Mouse (Mus musculus): Measurements from ENCODE around the gene Tulp2.
"Not testable (repeated sequence)": the region's sequence is repeated elsewhere in the genome, so short reads cannot be mapped to it uniquely, and the experiment has no call there.

The Tulp2 gene

DNA sequence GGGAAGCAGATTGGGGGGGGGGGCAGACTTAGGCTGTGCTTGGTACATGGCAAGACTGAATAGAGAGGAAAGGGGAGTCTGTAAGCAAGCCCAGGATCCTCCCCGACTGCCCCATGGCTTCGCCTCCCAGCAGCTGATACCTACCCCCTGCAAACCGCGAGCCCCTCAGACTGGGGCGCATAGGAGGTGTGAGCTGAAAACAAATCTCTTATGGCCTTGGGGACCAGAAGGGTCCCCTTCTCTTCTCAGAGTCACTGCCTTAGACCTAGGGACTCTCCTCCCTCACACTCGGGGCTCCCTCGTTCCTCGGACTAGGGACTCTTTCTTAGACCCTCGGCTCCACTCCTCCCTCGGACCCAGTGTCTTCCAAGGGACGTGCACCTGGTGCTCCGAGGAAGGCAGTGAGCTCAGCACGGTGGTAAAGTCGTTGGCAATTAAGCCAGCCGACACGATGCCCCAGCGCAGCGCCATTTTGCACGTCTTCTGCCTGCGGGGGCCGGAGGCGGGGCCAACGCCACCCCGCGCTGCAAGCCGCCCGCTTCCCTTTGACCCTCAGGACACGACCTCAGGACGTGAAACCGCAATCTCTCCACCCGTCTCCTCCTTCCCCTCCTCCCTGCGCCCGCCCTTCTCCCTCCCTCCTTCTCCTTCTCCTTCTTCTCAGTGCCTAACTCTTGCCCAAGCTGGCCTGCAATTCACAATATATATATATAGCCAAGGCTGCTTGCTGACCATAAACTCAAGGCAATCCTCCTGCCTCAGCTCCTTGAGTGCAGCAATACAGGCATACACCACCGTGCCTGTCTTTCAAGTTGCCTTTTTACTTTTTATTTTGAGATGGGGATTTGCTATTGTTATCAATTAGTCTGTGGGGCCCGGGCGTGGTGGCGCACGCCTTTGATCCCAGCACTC is 6.9 kb downstream of the Tulp2 start, which contains the start of gene Dhdh:
Dhdh (minus strand) TSS at position 513 of the 912 bp plus-strand sequence.
- DNase-seq, result peak; percentile 71 to 81

- no peak for DNase-seq
Measured at GRCm38 (mm10) chr7:45489578-45489977, 7.9 kb downstream of the Tulp2 start.

DNA sequence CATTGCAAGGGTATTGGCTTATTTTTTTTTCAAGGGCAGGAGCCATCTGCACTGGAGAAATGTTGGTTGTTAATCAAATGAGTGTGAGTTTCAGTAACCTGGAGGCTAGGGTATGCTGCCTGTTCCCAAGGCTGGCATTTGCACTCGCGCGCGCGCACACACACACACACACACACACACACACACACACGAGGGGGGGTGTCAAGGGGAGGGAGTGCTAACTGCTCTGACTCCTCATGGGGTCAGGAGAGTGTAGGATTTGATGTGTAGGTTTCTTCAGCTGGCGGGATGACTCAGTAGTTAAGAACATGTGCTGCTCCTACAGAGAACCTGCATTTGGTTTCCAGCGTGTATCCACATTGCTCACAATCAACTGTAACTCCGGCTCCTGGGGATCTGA is 9.1 kb downstream of the Tulp2 start:
- DNase-seq, result peak in 1 of 2 experiments; percentile 55

- DNase-seq, result peak; percentile 53 to 66
Measured at GRCm38 (mm10) chr7:45491264-45491663, 9.6 kb downstream of the Tulp2 start.

DNA sequence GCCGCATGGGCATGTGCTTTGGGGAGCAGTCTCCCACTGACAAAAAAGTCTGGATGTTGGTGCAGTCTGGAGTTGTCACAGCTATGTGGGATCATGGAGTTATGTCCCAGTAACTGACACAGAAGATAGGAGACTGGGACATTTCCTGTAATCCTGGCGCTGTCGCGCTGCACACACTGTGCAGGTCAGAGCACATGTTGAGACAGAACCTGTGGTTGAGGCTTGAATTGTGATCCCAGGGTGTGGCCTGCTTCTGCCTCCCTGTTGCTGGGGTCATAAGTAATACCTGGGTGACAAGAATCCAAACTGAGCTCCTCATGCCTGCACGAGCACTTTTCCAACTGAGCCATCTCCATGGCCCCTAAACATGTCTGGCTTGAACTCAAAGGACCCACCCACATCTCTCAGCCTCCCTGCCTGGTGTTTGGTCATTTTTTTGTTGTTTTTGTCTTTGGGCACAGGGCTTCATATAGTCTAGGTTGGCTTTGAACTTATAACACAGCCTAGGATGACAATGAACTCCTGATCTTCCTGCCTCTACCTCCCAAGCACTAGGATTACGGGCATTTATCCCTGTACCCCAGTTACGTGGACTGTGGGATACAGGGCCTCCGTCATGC is 10.7 kb downstream of the Tulp2 start:
- no peak for DNase-seq

- DNase-seq, result no peak
Measured at GRCm38 (mm10) chr7:45492951-45493350, 11.3 kb downstream of the Tulp2 start.

DNA sequence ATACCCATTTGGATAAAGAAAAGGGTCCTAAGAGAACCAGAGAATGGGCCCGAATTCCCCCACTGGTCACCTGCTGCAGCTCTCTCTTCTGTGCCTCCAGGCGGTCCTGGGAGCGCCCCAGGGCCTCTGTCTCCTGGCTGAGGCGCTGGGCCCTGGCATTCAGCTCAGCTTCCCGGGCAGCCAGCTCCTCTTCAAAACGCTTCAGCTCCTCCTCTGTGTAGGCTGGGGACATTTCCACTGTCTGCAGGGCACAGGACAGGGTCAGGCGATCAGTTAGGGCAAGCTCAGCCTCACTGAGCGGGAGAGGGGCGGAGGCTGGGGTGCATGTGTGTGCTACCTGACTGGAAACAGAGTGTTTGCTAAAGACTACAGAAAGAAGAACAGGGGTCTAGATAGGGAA is 12.9 kb downstream of the Tulp2 start:
- no peak for DNase-seq

- no peak for DNase-seq
Measured at GRCm38 (mm10) chr7:45498427-45498826, 16.8 kb downstream of the Tulp2 start.

- DNase-seq, result peak in 1 of 2 experiments; percentile 43
Measured at GRCm38 (mm10) chr7:45507583-45507982, 25.9 kb downstream of the Tulp2 start.

GRCm38 (mm10) chr7:45508561-45508960 is 26.9 kb downstream of the Tulp2 start:
- no peak for DNase-seq

- peak in 1 of 2 experiments; percentile 39 for DNase-seq
Measured at GRCm38 (mm10) chr7:45509181-45509882, 27.7 kb downstream of the Tulp2 start.

DNA sequence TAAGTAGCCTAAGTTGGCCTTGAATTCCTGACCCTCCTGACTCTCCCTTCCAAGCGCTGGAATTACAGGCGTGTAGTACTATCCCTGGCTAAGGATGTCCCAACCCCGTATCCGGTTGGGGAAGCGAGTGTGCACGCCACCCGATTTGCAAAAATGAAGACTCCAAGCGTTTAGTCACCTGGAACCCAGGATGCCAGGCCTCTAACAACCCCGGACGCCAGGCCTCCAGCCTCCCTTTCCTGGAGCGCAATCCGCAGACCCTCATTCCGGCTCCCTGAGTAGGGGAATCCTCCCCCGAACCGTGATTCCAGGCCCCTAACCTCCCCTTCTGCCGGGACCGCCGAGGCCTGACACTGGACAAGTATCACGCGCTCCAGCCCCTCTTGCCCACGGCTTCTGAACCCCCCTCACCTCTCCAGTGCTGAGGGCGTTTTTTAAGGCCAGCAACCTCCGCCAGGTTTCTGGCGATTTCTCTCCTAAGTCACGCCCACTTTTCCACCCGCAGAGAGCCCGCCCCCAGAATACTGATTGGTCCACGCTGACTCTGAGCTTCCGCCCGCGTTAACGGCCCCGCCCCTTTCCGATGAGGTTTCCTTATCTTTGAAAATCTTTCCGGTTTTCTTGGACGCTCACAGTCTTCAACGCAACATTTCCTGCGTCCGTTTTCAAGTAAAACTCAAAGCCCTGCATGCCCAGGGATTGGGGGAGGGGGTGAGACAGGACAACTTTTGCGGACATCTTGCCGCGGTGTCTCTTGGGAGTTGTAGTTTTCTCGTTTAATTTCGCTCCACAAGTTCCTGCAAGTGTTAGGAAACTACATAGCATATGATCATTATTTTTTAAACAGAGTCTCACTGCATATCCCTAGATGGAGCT is 28.5 kb downstream of the Tulp2 start, which contains the start of gene Nucb1:
Nucb1 (minus strand) TSS at position 495 of the 876 bp plus-strand sequence.
- peak; percentile 93 to 96 for DNase-seq

GRCm38 (mm10) chr7:45514411-45514810 is 32.7 kb downstream of the Tulp2 start:
- DNase-seq, result no peak

GRCm38 (mm10) chr7:45515436-45515835 is 33.8 kb downstream of the Tulp2 start:
- peak in 1 of 2 experiments; percentile 26 for DNase-seq

DNA sequence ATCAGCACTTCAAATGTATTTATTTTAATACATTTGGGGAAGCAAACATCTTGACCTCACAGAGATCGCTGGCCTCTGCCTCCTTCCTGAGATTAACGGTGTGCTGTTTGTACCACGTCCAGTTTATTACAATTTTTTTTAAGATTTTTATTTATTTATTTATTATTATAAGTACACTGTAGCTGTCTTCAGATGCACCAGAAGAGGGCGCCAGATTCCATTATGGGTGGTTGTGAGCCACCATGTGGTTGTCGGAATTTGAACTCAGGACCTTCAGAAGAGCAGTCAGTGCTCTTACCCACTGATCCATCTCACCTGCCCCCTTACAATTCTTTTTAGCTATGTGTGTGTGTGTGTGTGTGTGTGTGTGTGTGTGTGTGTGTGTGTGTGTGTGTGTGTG is 35.2 kb downstream of the Tulp2 start:
- DNase-seq, result not testable (repeated sequence)

- no peak for DNase-seq
Measured at GRCm38 (mm10) chr7:45518618-45519017, 36.9 kb downstream of the Tulp2 start.

DNA sequence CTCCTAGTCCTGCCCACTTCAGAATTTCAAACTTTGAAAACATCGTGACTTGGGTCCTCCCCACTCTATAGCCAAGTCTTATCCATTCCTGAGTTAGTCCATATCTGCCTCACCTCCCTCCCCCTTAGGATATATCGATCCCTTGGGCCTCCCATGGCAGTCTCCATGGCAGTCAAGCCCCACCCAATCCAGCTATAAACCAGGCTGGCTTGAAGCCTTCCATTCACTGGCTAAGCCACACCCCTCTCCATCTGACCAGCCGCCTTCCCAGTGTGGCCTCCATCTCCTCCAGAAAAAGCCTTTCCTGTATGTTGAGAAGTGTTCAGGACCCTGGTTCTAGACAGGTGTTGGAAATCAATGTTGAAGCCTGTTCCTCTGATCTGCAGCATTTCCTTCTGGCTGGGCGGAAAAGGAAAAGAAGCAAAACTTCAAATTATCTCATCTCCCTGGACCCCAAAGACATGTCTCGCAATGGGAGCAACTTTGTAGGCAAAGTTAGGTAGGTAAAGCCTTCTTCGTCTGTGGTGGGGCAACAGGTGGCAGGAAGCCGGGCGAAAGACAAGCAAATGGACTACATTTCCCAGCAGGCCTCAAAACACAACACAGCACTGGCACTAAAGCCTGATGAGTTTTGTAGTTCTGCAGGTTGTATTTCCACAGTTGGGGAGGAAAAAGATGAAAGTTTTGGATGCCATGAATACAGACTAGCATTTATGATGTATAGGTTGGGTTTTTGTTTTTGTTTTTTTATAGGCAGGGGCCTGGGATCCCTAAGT is 37.9 kb downstream of the Tulp2 start:
- DNase-seq, result no peak

DNA sequence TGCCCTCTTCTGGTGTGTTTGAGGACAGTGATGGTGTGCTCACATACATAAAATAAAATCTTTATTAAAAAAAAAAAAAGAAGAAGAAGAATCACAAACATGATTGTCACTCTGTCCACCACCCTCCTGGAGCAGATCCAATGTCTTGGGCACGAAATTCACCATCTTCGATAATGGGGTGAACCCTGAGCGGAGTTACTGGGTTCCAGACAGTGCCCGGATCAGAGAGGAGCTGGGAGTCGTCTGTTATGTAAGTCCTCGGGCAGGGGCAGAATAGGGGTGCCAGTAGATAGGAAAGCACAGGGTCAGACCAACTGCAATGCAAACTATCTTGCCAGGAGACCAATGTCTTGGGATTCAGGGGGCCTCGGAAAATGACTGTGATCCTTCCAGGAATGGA is 38.9 kb downstream of the Tulp2 start:
- DNase-seq, result no peak

DNA sequence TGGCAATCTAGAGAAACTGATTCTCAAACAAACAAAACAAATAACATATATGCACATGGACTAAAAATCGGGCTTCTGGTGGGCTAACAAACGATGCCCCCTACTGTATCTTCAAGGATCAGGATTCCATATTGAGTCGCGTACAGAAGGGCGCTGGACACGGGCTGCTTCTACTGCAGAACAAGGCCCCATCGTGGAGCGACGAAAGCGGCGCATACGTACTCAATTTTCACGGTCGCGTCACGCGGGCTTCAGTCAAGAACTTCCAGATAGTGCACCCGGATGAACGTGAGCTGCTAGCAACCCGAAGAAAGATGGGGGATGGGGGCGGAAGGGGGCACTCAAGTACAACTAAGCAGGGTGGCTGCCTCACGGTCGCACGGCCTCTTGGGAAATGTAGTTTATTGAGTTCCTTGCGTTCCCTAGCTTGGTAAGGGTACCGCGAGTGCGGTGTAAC is 40.1 kb downstream of the Tulp2 start:
- peak; percentile 88 to 93 for DNase-seq

DNA sequence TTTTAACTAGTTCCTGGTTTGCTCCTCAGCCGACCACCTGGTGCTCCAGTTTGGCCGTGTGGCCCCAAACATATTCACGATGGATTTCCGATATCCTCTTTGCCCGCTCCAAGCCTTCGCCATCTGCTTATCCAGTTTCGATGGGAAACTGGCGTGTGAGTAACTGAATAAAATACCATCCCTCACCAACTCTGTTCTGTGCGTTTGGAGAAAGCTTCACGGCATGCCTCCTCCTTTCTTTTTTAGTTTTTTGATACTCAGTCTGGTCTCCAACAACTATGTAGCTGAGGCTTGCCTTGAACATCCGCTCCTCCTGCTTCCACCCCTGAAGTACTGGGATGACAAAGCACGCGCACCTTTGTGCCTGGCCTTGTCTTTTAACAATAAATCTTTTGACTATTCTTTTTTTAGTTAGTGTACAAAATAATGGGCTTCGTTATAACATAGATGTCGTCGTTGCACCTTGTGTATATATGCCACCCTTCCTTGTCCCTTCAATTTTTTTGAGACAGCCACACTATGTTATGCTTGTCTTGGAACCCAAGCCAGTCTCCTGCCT is 40.6 kb downstream of the Tulp2 start:
- no peak for DNase-seq
